Mouse (Mus musculus): ENCODE results near the gene Stk4. TPM values are rescaled to one million over a fixed set of nuclear protein-coding genes. Genes with fewer than 3 reads are reported as not detected.
A peak's percentile ranks its signal among the peaks of the same experiment; 100 is the strongest.

The Stk4 gene
- polyA plus RNA-seq, 1 experiment from 2014 or later, result 19.6 TPM

DNA sequence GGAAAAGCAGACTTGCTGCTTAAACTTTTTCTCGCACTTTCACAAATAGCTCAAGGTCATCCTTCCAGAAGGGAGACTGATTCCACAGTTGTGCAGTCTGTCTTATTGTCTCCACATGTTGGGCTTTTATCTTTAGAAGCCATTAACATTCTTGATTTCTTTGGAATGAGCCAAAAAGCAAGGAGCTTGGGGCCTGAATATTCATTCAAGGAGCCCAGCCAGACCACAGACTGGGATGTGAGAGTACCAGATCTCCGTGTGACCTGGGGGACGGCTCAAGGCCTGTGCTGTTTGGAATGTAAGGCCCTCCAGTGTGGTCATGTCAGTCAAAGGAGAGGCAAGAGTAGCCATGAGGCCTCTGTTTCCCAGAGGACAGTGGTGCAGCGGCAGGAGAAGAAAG lies 38.4 kb downstream of the Stk4 start:
- Histone ChIP-seq H3K4me1 (0 out of 2 replicates have a peak, but pooled peaks cover 4% of the 10 kb centered on the region), H3K27me3 (replicated peaks) (no peaks in the 10 kb centered on the region), H3K4me2 (no peak overlapping the region), H3K4me3 (no peak overlapping the region), H3K27ac (no peak overlapping the region), H3K9ac (no peak overlapping the region), H3K9me3 (no peaks in the 10 kb centered on the region), H3K36me3 (replicated peaks) (0 out of 2 replicates have a peak, but pooled peaks cover 3% of the 10 kb centered on the region)
- WGBS, result 43% methylated on average over 4 of the region's 4 CpGs
- ATAC-seq (replicated peaks), result no peak

DNA sequence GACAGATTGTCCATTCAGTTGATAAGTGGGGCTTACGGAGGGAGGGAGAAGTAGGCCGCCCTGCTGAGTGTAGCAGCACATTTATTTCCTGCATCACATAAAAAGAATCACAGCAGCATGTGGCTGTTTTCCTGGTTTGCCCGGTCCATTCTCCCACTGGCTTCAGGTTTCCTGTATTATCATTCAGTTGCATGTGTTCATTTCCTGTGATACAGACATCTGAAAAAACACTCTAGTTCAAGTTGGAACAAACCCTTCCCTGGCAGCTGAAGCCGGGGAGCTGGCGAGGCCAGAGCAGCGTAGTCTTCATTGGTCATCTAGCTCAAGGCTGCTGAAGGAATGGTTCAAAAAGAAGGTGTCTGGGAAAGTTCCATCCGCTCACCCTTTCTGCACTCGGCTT lies 41.4 kb downstream of the Stk4 start:
- no peak overlapping the region for H3K4me3 ChIP-seq
- ATAC-seq (replicated peaks), result no peak
- no peak overlapping the region for H3K9ac ChIP-seq
- no peak overlapping the region for H3K4me2 ChIP-seq
- no peaks in the 10 kb centered on the region for H3K9me3 ChIP-seq
- H3K36me3 ChIP-seq (replicated peaks), result 0 out of 2 replicates have a peak, but pooled peaks cover 3% of the 10 kb centered on the region
- 0 out of 2 replicates have a peak, but pooled peaks cover 4% of the 10 kb centered on the region for H3K4me1 ChIP-seq
- H3K27ac ChIP-seq, result no peak overlapping the region
- H3K27me3 ChIP-seq (replicated peaks), result no peaks in the 10 kb centered on the region
- 93% methylated on average over 8 of the region's 8 CpGs for WGBS

DNA sequence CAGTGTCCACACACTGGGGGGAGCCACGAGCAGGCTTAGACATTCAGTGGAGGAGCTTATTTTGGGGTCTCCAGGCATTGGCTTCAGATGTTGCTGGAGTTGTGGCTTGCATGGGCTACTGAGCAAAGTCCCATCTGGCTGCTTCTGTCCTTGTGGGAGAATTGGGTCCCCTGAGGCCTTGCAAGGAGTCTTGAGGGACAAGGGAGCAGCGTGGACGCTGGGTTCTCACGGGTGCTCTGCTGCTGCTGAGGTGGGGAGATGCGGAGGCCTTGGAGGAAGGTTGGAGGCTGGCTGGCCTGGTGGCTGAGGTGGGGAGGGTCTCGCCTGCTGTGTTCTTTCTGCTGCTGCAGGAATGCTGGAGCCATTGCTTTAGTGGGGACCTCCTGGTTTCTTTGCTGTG lies 43.9 kb downstream of the Stk4 start:
- H3K27me3 ChIP-seq (replicated peaks), result no peaks in the 10 kb centered on the region
- no peaks in the 10 kb centered on the region for H3K4me1 ChIP-seq
- H3K4me2 ChIP-seq, result no peak overlapping the region
- peaks cover 8% of the 10 kb centered on the region; the same call in 1 of the 2 replicates for H3K36me3 ChIP-seq (replicated peaks)
- no peak overlapping the region for H3K4me3 ChIP-seq
- ATAC-seq (replicated peaks), result no peak
- no peak overlapping the region for H3K27ac ChIP-seq
- WGBS, result 91% methylated on average over 6 of the region's 6 CpGs
- no peaks in the 10 kb centered on the region for H3K9me3 ChIP-seq
- H3K9ac ChIP-seq, result no peak overlapping the region

DNA sequence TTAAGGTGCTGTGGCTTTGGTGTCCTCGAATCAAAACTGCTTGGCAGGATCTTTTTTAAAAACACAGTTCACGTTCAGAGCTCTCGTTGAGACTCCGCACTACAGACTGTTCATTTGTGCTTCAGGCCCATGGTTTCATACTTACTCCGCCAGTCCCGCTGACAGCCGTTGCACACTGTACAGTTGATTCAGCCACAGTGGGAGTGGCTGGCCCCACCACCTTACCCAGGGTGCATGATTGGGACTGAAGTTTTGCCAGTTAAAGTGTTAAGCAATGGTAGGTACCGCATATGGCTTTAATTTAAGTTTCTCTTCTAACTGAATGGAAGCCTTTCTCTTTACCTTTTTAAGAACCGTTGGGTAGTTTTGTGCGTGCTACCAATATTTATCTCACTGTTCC lies 45.4 kb downstream of the Stk4 start:
- H3K36me3 ChIP-seq (replicated peaks), result peaks cover 15% of the 10 kb centered on the region; the same call in 1 of the 2 replicates
- H3K4me1 ChIP-seq, result no peaks in the 10 kb centered on the region
- 93% methylated on average over 10 of the region's 10 CpGs for WGBS
- no peak overlapping the region for H3K4me2 ChIP-seq
- H3K9ac ChIP-seq, result no peak overlapping the region
- no peaks in the 10 kb centered on the region for H3K9me3 ChIP-seq
- no peaks in the 10 kb centered on the region for H3K27me3 ChIP-seq (replicated peaks)
- ATAC-seq (replicated peaks), result no peak
- H3K27ac ChIP-seq, result no peak overlapping the region
- H3K4me3 ChIP-seq, result no peak overlapping the region

DNA sequence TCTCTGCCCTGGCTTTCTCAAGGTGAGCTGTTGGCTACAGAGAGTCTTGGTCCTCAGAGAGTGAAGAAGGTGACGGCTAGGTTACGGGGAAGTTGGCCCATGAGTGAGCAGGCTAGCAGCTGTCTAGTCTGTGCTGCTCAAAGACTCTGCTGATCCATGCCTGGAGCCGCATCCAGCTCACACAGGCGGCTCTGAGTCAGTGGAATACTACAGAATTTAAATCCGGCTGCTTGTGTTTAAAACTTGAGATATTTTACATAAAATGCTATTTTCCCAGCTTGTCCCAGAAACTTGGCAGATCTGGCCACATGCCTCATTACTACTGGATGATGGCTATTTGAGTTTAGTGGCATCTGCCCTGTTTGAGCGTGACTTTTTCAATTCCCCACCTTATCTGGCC lies 49.4 kb downstream of the Stk4 start:
- Histone ChIP-seq H3K9ac (no peak overlapping the region), H3K27me3 (replicated peaks) (no peaks in the 10 kb centered on the region), H3K4me3 (no peak overlapping the region), H3K4me2 (no peak overlapping the region), H3K4me1 (no peaks in the 10 kb centered on the region), H3K36me3 (replicated peaks) (peaks cover 15% of the 10 kb centered on the region; the same call in 1 of the 2 replicates), H3K27ac (no peak overlapping the region), H3K9me3 (no peaks in the 10 kb centered on the region)
- 92% methylated on average over 6 of the region's 6 CpGs for WGBS
- no peak for ATAC-seq (replicated peaks)

DNA sequence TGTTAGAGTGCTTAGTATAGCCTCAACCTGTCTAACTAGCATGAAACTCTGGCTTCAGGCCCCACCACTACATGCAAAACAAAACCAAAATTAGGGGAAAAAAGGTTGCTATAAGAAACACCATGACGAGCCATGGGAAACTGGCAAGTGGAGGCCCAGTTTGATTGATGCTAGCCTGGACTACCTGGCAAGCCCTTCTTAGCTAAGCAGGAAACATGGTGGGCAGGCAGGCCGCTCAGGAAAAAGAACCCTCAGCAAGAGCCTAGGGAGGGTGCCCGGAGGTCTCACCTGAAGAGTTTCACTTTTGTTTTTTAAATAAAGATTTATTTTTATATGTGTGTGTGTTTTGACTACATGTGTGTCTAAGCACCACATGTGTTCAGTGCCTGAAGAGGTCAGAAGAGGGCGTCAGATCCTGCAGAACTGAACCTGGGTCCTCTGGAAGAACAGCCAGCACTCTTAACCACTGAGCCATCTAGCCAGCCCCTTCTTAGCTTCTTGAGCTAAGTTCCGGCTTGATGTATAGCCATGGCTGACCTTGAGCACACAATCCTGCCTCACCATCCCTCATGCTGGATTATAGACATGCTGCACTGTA lies 53.1 kb downstream of the Stk4 start:
- Histone ChIP-seq H3K4me2 (no peak overlapping the region), H3K4me1 (no peaks in the 10 kb centered on the region), H3K27me3 (replicated peaks) (no peaks in the 10 kb centered on the region), H3K4me3 (no peak overlapping the region), H3K9ac (no peak overlapping the region), H3K9me3 (no peaks in the 10 kb centered on the region), H3K36me3 (replicated peaks) (peaks cover 11% of the 10 kb centered on the region; the same call in 1 of the 2 replicates), H3K27ac (no peak overlapping the region)
- ATAC-seq (replicated peaks), result no peak
- 80% methylated on average over 5 of the region's 5 CpGs for WGBS

DNA sequence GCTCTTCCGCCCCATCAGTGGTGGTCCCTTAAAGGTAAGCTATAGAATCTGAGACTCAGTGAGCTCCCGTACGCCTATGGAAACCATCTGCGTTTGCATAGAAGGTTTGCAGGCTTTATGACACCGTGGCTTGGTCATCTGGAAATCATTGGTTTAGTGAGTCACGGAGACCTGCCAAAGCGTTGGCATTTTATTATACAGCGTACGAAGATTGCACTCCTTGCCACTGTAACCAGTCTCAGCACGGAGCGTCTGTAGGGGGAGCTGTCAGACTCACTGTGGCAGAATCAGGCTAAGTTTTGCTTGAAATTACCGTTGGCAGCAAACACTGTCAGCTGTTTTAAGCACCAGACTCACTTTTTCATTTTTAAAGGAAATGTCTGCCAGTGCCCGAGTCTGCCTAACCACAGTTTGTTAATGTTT lies 56.4 kb downstream of the Stk4 start:
- Histone ChIP-seq H3K36me3 (replicated peaks) (no peaks in the 10 kb centered on the region), H3K27me3 (replicated peaks) (no peaks in the 10 kb centered on the region), H3K4me3 (no peak overlapping the region), H3K27ac (no peak overlapping the region), H3K9ac (no peak overlapping the region), H3K9me3 (no peaks in the 10 kb centered on the region), H3K4me1 (no peaks in the 10 kb centered on the region), H3K4me2 (no peak overlapping the region)
- no peak for ATAC-seq (replicated peaks)
- WGBS, result 89% methylated on average over 13 of the region's 13 CpGs

DNA sequence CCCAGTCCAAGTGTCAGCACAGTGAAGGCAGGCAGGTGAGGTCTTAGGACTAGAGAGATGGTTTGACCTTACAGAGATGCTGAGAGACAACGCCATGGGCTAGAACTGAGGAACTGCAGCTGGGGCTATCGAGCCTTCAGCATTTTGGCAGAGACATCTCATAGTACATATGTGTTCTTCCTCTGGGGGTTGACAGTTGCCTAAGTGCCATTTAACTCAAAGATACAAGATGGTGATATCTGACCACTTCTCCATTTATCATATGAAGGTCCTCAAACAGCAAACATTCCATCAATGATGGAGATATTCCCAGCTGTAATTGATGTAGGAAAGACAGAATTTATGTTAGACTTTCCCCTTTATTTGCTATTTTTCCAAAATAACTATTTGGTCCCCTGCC lies 57.2 kb downstream of the Stk4 start:
- H3K9me3 ChIP-seq, result no peaks in the 10 kb centered on the region
- no peak overlapping the region for H3K9ac ChIP-seq
- no peak overlapping the region for H3K4me3 ChIP-seq
- ATAC-seq (replicated peaks), result no peak
- H3K27ac ChIP-seq, result no peak overlapping the region
- no peaks in the 10 kb centered on the region for H3K4me1 ChIP-seq
- H3K27me3 ChIP-seq (replicated peaks), result no peaks in the 10 kb centered on the region
- no peak overlapping the region for H3K4me2 ChIP-seq
- WGBS, result 99% methylated on average over 2 of the region's 2 CpGs
- no peaks in the 10 kb centered on the region for H3K36me3 ChIP-seq (replicated peaks)

DNA sequence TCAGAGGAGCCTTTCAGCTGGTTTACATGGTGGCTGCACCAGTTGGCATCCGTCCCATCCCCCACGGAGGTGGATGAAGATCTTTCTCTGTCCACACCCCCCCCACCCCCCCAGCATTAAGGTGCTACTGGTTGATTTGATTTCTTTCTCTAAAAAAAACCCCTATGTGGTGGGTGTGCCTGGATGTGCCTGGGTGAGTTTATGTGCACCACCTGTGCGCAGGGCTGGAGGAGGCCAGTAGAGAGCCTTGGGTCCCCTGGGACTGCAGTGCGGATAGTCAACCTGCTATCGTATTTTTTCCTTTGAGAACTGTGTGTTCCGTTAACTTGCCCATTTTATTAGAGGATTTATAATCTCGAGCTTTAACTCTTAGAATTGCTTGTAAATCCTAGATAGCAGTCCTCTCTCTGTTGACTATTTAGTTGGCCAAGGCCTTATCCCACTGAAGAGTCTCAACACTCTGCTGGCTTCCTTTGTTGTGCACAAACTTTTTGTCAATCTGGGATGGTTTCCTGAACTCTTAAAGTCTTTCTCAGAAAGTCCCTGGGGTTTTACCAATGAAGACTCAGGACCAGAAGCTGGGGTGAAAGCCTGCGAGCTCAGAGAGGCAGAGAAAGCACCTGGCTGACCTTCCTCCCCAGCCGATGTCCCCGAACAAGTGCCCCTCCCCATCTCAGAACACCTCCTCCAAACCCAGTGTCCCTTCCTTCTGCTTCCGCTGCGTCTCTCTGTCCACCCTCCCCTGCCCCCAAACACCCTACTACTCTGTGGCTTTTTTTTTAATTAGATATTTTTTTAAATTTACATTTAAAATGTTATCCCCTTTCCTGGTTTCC lies 58.7 kb downstream of the Stk4 start:
- Histone ChIP-seq H3K27me3 (replicated peaks) (no peaks in the 10 kb centered on the region), H3K36me3 (replicated peaks) (no peaks in the 10 kb centered on the region), H3K27ac (no peak overlapping the region), H3K4me3 (no peak overlapping the region), H3K4me1 (no peaks in the 10 kb centered on the region), H3K4me2 (no peak overlapping the region), H3K9ac (no peak overlapping the region), H3K9me3 (no peaks in the 10 kb centered on the region)
- WGBS, result 90% methylated on average over 12 of the region's 12 CpGs
- ATAC-seq (replicated peaks), result no peak

DNA sequence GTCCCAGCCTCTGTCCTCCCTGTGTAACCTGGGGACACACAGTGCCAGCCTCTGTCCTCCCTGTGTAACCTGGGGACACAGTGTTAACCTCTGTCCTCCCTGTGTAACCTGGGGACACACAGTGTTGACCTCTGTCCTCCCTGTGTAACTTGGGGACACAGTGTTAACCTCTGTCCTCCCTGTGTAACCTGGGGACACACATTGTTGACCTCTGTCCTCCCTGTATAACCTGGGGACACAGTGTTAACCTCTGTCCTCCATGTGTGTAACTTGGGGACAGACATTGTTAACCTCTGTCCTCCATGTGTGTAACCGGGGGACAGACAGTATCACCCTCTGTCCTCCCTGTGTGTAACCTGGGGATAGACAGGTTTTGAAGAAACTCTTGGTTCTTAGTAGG lies 61.5 kb downstream of the Stk4 start:
- Histone ChIP-seq H3K36me3 (replicated peaks) (no peaks in the 10 kb centered on the region), H3K27ac (no peak overlapping the region), H3K9me3 (no peaks in the 10 kb centered on the region), H3K4me1 (peaks cover 3% of the 10 kb centered on the region; the same call in 1 of the 2 replicates), H3K4me3 (no peak overlapping the region), H3K27me3 (replicated peaks) (no peaks in the 10 kb centered on the region), H3K9ac (no peak overlapping the region), H3K4me2 (no peak overlapping the region)
- no peak for ATAC-seq (replicated peaks)
- 100% methylated on average over 1 of the region's 1 CpGs for WGBS

DNA sequence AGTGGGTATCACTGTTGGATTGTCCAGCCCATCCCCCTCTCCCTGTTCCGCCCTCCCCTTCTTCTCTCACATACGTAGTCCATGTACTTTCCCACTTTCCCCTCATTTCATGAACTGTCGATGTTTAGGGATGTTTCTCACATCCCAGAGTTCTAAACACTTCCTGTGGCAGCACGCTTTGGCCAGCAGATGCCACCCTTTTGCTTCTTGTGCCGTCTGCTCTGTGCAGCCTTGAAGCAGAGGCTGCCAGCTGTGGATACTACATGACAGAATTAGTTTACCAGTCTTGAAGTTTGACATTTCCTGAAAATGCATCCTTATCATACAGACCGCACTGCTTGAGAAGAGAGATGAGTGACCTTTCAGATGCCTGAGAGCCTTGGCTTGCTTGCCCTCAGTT lies 64.4 kb downstream of the Stk4 start:
- 54% methylated on average over 6 of the region's 6 CpGs for WGBS
- Histone ChIP-seq H3K9me3 (no peaks in the 10 kb centered on the region), H3K4me2 (no peak overlapping the region), H3K4me3 (no peak overlapping the region), H3K4me1 (peaks cover 13% of the 10 kb centered on the region; the same call in 1 of the 2 replicates), H3K27me3 (replicated peaks) (no peaks in the 10 kb centered on the region), H3K9ac (no peak overlapping the region), H3K27ac (no peak overlapping the region), H3K36me3 (replicated peaks) (no peaks in the 10 kb centered on the region)
- ATAC-seq (replicated peaks), result 0 out of 2 replicates have a peak, but pooled peaks have one; percentile 50

DNA sequence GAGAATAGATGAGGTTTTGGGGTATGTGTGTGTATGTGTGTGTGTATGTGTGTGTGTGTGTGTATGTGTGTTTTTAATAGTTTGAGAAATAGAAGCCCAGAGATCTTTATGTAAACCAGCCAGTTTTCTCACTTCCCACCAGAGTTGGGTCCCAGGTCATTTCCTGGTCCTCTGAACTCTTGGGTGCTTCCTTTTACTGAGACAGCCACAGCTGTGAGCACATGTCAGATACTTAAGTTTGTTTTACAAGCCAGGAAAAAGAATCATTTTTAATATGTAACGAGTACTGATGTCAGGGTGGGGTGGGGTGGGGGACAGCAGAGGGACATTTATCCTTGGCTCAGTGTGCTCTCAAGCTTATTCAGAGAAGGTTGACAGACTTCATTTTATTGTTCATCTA lies 65.2 kb downstream of the Stk4 start:
- no peak overlapping the region for H3K9ac ChIP-seq
- no peaks in the 10 kb centered on the region for H3K9me3 ChIP-seq
- no peak overlapping the region for H3K4me2 ChIP-seq
- no peaks in the 10 kb centered on the region for H3K27me3 ChIP-seq (replicated peaks)
- peaks cover 13% of the 10 kb centered on the region; the same call in 1 of the 2 replicates for H3K4me1 ChIP-seq
- WGBS, result 94% methylated on average over 1 of the region's 1 CpGs
- no peaks in the 10 kb centered on the region for H3K36me3 ChIP-seq (replicated peaks)
- no peak overlapping the region for H3K4me3 ChIP-seq
- no peak for ATAC-seq (replicated peaks)
- no peak overlapping the region for H3K27ac ChIP-seq
